Mouse (Mus musculus) urinary bladder, postnatal 14 days (tissue): ENCODE data around the gene Anapc7.
A peak's percentile ranks its signal among the peaks of the same experiment; 100 is the strongest.

ENCODE experiments used
- DNase-seq: peaks from one replicate; pipeline ENCODE4 v3.0.0; 2021; ENCODE audit warnings: low spot score

Gene Anapc7

DNA sequence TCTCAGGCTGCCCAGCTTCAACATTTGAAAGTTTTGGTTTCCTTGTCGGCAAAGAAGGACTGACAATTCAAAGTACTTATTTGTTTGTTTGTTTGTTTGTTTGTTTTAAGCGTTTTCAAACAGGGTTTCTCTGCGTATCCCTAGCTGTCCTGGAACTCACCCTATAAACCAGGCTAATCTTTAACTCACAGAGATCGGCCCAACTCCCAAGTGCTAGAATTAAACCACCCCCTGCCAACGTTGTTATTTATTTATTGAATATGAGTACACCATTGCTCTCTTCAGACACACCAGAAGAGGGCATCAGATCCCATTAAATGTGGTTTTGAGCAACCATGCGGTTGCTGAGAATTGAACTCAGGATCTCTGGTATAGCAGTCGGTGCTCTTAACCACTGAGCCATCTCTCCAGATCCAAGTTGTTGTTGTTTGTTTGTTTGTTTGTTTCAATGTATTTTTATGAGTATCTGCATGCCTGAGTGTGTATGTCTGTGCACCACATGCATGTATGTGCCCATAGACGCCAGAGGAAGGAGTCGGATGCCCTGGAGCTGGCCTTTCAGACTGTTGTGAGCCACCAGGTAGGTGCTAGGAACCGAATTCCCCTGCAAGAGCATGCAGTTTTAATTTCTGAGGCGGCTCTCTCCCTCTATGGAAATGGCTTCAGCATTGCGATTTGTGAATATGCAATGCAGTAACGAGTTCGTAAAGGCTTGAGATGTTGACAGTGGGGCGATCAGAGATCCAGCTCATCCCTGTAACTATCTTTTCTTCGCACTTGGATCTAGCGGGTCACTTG lies at the start of gene Anapc7:
Gene Anapc7, plus strand, starts transcription at position 423 of the 798 bp plus-strand sequence.
- no peak for DNase-seq

DNA sequence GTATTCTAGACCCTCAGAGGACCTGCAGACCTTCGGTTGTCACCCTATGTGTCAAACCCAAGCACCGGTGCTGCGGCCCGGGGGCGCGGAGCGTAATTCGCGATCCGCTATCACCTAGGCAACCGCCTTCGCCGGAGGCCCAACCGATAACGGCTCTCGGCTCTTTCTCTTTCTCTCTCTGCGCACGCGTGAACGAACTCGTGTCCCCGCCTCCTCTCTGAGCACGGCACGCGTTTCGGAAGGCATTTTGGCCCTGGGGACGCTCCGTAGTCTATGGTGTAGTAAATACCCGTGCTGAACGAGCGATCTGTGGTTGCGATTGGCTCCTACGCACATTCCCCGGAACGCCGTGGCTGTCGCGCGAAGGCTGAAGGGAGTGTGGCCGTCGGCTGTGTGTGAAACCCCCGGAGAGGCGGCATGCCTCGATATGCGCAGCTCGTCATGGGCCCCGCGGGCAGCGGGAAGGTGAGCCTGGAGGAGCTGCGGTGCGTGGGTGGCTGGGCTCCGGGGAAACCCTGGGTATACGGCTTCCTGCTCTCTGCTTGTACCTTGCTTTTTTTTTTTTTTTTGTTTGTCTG lies 49.2 kb upstream of the Anapc7 start, which contains the start of gene Fam216a:
Gene Fam216a, minus strand, starts transcription at position 173 of the 578 bp plus-strand sequence.
- peak; percentile 99 for DNase-seq

DNA sequence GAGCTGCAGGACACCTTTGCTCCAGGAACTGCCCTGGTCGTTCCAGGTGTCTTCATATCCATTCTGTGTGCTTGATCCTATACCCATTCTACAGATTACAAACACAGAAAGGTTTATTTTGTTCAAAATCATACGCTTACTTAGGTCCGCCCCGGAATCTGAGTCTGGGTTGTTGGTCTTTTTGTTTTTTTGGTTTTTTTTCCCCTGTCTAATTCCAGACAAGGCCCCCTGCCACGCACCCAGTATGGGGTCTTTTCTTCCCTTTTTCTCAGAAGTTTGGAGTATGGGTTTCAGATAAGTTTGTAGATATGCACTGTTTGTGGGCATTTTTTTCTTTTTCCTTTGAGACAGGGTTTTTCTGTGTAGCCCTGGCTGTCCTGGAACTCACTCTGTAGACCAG lies 48.6 kb upstream of the Anapc7 start:
- DNase-seq = no peak

DNA sequence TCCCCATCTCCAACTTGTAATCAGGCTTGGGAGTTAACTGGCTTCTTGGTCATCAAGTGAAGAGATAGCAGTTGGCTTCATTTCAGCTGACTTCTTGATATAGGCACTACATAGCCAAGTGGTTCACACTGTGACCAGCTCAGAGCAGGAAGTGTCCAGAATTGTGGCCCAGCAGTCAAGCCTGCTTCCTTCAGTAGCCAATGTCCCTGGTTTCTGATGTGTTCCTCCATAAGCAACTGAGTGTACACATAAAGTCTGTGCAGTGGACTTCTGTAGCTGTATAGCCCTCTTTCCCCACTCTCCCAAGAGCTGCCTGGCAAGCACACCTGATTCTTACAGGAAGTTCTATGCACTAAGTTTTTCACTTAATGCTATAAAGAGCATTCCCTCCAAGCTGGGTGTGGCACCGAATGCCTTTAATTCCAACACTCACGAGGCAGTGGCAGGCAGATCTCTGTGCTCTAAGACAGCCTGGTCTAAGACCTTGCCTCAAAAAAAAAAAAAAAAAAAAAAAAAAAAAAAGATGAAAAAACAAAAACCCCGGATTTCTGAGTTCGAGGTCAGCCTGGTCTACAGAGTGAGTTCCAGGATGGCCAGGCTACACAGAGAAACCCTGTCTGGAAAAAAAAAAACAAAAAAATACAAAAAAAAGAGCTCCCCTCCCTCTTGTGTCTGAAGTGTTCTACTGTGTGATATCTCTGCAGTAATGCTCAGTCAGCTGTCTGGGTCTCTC lies 44.2 kb upstream of the Anapc7 start:
- no peak for DNase-seq

DNA sequence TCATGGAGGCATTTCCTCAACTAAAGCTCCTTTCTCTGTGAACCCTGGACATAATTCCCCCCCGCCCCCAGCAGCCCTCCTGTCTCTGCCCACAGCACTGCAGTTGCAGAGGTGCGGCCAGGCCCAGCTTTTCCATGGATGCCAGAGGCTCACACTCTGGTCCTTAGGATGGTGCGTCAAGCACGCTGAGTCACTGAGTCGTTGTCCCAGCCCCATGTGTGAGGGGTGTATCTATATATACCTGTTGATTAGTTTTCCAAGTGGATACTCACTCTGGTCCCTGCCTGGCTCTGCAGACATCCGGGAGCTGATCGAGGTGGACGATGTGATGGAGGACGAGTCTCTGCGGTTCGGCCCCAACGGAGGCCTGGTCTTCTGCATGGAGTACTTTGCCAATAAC lies 43.3 kb upstream of the Anapc7 start:
- DNase-seq = no peak

DNA sequence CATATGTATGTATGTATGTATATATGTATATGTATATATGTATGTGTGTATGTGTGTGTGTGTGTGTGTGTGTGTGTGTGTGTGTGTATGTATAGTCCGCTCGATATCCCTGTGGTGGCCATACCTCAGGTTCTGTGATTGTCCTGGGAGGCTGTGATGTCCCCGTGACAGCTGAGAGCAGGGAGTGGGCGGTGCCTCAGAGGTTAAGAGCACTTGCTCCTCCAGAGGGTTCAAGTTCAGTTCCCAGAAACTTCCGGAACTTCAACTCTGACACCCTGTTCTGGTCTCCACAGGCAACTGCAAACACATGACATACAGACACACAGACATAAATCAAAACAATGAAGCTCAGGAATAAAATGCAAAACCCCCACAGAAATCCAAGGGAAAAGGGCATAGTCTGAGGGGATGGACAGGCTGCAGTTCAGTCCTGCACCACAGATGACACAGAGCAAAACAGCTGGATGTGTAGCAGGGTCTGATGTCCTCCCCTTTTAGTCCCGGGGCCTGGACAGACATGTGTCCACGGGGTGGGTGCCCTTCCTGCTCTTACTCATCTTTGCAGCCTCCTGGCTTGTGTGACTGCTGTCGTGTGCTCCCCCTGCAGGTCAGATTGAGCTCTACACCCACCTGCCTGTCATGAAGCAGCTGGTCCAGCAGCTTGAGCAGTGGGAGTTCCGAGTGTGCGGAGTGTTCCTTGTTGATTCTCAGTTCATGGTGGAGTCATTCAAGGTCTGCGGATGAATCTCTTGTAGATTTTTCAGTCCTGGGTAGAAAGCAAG lies 41.9 kb upstream of the Anapc7 start:
- peak; percentile 70 for DNase-seq

DNA sequence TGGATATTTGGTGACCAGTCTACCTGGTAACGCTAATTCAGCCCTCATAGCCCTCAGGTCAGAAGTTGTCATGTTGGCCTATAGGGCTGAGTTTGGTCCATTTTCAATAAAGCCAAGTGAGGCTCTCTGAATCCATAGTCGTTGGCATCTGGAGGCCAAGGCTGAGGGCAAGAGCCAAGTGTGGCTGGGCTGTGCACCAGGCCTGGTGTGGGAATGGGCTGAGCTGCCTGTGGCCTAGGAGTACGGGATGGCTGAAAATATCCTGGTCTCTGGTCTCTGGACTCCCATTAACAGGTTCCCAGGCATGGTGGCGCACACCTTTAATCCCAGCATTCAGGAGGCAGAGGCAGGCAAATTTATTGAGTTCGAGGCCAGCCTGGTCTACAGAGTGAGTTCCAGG lies 31.5 kb upstream of the Anapc7 start:
- DNase-seq = no peak

DNA sequence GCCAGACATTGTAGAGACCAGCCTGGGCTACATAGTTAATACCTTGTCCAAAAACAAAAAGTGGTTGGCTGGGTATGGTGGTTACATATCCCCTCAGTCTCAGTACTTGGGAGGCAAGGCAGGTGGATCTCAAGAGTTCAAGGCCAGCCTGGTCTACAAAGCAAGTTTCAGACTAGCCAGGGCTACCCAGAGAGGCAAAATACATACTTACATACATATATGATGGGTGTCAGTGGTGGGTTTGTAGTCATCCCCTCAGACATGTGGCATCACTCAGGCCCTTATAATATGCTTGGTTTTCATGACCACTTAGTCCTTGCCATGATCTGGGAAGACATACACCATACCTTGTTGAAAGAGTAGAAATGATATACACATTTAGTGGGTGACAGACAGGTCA lies 30.8 kb upstream of the Anapc7 start:
- no peak for DNase-seq

DNA sequence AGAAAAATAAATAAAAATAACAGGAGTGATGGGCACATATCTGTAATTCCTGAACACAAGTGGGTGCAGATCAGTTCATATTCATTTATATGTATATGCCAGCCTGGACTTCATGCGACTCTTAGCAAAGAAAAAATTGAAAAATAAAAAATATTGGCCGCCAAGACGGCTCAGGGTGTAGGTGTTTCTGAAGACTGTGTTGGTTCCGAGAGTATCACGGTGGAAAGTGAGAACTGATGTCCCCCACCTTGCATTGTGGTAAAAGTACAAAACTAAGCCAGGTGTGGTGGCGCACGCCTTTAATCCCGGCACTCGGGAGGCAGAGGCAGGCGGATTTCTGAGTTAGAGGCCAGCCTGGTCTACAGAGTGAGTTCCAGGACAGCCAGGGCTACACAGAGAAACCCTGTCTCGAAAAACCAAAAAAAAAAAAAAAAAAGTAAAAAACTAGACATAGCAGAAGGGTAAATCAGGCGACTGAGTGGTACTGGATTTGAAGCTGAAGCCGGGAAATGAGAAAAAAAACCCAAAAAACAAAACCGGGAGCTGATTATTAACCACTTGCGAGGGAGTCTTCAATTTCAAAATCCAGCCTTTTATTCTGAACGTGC lies 30.2 kb upstream of the Anapc7 start:
- DNase-seq = no peak

DNA sequence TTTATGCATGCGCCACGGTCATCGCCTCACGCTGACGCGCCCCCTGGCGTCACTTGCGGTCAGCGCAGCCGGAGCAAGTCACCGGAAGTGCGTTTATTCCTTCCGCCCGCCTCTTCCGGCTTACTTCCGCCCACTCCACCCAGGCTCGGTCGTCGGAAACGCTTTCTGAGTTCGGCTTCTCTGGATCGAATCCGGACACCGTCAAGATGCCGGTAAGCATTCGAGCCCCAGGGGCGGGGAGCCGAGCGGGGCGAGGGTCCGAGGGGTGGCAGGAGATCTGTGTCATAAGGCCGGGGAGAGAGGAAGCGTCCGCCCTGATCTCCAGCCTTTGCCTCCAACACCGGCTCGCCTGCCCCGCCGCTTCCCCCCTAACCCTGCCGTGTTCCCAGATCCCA lies 29.7 kb upstream of the Anapc7 start, which contains the start of gene Arpc3:
Gene Arpc3, plus strand, starts transcription at position 93 of the 395 bp plus-strand sequence.
- peak; percentile 92 for DNase-seq

DNA sequence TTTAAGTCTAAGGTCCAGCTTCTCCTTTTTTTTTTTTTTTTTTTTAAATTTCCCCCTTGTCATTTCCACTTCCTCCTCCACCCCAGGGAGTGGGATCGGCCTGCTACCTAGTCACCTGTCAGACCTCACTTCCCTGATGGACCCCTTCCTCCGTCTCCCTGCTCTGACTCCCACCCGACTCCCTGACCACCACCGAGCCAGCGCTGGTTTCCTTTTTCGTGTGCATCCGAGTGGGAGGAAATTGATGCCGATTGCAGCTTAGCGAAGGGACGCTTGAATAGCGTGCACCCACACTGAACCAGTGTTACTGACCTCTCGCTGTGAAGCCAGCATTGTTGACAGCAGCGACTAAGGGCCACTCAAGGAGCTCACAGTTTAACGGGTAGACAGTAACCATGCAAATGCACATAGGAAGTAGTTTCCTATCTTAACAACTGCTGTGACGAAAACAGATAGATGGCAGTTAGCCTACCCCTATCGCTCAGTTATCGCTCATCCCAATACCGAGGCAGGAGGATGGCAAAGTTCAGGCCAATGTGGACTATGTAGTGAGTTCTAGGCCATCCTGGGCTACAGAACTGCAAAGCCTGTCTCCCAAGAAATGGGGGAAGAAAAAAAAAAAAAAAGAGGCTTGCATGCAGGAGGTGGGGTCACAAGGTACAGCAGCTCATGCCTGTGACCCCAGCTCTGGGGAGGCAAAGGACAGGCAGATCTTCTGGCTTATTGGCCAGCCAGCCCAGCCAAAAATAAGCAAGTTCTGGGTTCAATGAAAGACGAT lies 29.1 kb upstream of the Anapc7 start:
- no peak for DNase-seq

DNA sequence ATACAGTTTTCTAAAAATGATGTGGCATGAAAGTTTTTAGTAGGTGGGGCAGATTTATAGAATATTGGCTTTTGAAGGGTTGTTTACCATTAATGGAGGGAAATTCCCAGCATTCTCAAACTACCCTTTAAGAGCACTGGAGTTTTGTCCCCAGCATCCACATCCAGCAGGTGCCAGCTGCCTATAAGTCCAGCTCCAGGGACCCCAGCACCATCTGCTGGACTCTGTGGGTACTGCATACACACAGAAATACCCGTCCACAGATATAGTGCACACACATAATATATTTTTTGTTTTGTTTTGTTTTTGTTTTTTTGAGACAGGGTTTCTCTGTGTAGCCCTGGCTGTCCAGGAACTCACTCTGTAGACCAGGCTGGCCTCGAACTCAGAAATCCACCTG lies 27.6 kb upstream of the Anapc7 start:
- DNase-seq = peak; percentile 76

DNA sequence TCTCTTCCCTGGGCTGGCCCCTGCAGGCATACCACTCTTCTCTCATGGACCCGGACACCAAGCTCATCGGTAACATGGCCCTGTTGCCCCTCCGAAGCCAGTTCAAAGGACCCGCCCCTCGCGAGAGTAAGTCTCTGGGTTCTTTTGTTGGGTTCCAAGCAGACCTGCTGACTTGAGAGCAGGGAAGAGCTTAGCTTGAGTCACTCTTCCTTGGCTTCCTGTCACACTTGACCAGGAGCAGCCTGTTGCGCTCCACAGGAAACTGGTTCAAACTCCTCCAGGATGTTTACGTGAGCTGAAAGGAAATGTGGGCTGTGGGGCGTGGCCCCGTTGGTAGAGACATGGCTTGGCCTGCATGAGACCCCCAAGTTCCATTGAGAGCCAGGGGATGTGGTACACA lies 24.7 kb upstream of the Anapc7 start:
- DNase-seq = no peak

DNA sequence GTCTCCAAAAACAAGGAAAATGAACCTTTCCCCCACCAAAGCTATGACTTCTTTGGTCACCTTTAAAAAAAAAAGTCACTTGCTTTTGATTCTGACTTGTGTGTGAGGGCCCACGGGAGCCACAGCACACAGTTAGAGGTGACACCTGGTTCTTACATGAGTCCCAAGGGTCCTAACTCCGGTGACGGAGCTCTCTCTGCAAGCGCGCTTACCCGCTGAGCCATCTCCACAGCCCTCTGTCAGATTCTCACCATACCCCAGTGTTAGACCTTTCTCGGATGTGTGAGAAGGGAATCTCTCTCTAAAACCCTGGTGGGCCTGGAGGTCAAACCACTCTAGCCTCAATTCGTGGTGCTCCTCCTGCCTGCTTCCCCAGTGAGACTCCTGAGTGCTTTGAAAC lies 24.0 kb upstream of the Anapc7 start:
- no peak for DNase-seq

DNA sequence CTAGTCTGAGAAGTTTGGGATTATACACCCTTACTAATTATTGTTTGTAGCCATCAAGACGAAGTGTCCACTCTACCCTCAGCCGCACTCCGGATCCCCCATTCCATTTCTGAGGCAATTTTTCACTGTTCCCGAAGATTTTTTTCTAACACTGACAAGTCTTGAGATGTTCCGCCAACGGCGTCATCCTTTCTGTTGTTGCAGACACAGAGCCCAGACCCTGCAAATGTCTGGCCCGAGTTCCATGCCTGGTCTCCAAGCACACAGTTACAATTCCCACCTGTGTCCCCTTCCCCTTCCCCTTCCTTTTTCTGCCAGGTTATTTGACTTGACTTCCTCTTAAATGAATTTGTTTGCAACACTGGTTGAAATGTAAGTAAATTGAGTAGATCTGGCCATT lies 21.6 kb upstream of the Anapc7 start:
- no peak for DNase-seq

DNA sequence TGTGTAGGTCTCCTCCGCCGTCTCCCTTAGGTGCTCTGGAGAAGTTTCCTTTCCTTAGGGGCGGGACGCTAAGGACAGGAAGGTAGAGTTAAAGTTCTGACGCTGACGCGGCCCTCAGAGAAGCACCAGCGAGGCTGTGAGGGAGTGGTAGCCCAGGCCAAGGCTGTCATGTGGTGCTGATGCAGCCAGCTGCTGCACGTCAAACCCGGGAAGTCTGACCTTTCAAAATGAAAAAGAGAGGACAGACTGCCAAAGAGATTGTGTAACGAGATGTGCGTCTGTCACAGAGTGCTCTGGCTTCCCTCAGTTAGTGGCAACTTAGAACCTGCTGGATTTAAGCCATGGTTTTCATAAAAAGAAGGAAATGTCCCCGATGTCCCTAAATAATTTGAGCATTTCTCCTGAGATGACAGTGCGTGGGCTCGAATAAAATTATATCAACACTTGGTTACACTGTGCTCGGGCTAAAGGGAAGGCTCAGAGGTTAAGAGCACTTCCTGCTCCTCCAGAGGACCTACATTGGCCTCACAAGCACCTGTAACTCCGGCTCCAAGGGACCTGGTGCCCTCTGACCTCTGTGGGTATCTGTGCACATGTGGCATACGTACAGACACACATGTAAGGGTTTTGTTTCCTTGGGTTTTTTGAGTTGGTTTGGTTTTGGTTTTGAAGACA lies 20.7 kb upstream of the Anapc7 start:
- DNase-seq = peak; percentile 62

DNA sequence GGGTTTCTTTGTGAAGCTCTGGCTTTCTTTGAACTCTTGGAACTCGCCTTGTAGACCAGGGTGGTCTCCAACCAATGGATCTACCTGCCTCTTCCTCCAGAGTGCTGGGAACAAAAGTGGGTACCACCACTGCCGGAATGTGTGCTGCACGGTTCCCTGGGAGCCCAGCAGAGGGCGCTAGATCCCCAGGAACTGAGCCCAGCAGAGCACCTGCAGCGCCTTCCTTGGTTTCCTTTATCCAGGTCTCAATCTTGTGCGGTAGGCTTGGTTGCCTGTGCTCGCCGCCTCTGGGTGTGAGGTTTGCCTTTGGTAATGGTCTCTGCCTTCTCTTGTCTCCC lies 20.2 kb upstream of the Anapc7 start:
- DNase-seq = peak; percentile 74

DNA sequence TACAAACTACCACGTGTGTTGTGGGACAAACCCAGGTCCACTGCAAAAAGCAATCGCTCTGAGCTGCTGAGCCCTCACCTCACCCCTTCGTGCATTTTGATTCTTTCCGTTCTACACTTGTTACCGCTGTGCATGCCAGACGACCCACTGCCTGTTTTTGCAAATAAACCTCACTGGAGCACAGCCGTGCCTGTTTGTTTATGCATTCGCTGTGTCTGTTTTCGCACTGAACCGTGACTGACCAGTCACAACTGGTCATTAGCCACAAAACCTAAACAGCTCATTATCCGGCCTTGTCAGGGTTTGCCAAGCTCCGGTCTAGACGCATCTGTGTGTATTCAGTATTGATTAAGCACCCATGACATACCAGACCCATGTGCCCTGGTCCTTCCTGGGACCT lies 19.3 kb upstream of the Anapc7 start:
- DNase-seq = no peak

DNA sequence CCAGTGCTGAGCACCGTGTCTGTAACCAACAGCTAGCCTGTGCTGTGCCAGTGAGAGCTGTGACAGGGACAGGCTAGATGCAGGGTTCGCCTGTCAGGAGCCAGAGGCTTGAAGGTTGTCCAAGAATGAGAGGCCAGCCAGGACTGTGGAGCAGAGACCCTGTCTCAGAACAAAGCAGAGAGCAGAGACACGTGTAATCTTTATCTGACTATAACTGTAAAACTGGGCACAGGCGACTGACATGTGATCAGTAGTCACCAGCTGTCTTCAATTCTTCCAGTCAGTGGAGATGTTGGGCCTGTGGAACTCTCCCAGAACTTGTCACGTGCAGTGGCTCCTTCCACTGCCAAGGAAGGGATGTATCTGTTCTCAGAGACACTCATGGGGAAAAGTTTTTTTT lies 18.7 kb upstream of the Anapc7 start:
- DNase-seq = peak; percentile 61

DNA sequence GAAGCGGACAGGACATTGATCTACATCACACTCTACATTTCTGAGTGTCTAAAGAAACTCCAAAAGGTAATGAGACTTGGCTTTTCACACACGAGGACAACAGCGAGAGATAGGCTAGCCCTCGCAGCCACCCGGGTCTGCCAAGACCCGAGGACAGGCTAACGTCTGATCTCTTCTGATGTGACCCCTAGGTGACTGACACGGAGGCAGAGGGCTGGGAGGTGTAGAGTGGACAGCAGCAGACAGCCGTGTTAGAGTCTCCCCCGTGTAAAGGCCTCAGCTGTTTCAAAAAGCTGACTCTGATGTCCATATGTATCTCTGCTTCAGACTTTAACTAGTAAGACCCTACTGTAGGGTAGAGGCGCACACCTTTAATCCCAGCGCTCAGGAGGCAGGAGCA lies 18.1 kb upstream of the Anapc7 start:
- DNase-seq = no peak

DNA sequence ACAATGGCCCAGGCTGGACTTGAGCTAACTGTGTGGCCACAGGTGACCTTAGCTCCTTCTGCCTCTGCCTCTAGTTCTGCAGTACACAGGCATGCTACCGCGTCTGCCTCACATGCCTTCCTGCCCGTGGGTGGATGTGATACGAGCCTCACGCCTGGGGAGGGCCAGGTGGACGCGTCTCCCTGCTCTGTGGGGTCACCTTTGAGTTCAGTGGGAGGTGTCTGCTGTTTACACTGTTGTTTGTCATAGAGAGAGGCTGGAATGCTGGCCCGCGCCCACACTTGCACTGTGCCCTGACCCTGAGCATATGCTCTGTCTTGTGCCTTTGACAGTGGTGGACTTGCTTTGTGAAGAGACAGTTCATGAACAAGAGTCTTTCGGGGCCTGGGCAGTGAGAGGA lies 16.0 kb upstream of the Anapc7 start:
- DNase-seq = no peak
